Mouse (Mus musculus): ENCODE measurements at regions not wholly inside any gene's neighbourhood (a gene's known extent, or its start where the extent isn't known, plus 50 kb on each side); places are given as distances from the start of the nearest gene placed in this dataset.
A peak's percentile ranks its signal among the peaks of the same experiment; 100 is the strongest.

- no peak overlapping the region for H3K9ac ChIP-seq (ENCODE audit: insufficient read depth, low read depth, low read length, poor library complexity, severe bottlenecking)
- no peak for TF ChIP-seq ZC3H11A (IDR thresholded peaks at IDR 0.05; ENCODE audit: borderline replicate concordance, low read depth, low read length)
- TF ChIP-seq CHD2 (IDR thresholded peaks at IDR 0.05; ENCODE audit: low read depth, low read length) = no peak
- TF ChIP-seq ZNF384 (IDR thresholded peaks at IDR 0.05; ENCODE audit: low read depth, low read length) = no peak
- no peak for TF ChIP-seq MAFK (IDR thresholded peaks at IDR 0.05; ENCODE audit: insufficient read depth, low read depth, low read length)
- no peak for TF ChIP-seq HCFC1 (IDR thresholded peaks at IDR 0.05; ENCODE audit: borderline replicate concordance, insufficient read depth, low read length)
- in situ Hi-C loops (cut with MboI; ENCODE audit: low sequenced_read_pairs in 2 of 2, unreplicated experiment in 2 of 2) = no loop called here
These were observed 1252.4 kb upstream of the Lrrtm3 start for GRCm38 (mm10) chr10:65342513-65342912.

DNA sequence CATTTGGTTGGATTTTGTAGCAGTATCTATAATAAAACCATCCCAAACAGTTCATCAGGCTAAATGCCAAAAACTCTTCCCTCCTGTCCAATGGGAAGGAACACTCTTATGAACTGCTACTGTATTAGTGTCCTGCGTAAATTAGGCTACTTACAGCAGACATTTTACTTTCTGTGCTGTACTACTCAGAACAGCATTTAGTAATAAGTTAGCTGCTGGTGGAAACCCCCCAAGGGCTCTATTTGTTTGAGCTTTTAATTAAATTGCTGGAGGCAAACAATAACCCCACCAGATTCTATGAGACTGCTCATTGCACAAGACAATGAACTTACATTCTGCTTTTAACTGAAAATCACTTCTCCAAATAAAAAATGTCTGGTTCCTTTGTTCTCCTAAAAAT is 1240.3 kb upstream of the Lrrtm3 start:
- in situ Hi-C loops (cut with MboI; ENCODE audit: low sequenced_read_pairs in 2 of 2, unreplicated experiment in 2 of 2) = no loop called here
- Histone ChIP-seq H3K9ac (ENCODE audit: insufficient read depth, low read depth, low read length, poor library complexity, severe bottlenecking) (no peak overlapping the region), H3K9me3 (ENCODE audit: control insufficient read depth, insufficient read depth, low read depth, low read length) (no peaks in the 10 kb centered on the region), H3K36me3 (ENCODE audit: control insufficient read depth, insufficient read depth, low read length, poor library complexity, severe bottlenecking) (no peaks in the 10 kb centered on the region), H3K4me1 (ENCODE audit: control insufficient read depth in 2 of 2, insufficient read depth in 2 of 2, low read length in 2 of 2, poor library complexity in 1 of 2) (no peaks in the 10 kb centered on the region), H3K4me3 (ENCODE audit: insufficient read depth in 1 of 2, low read depth in 1 of 2, low read length in 2 of 2, poor library complexity in 1 of 2, severe bottlenecking in 1 of 2) (no peak overlapping the region), H3K27ac (ENCODE audit: insufficient read depth, low read depth, low read length, poor library complexity, severe bottlenecking) (no peak overlapping the region)
- no peak for DNase-seq (ENCODE audit: low read depth, low spot score)
- TF ChIP-seq MAFK (IDR thresholded peaks at IDR 0.05; ENCODE audit: insufficient read depth, low read depth, low read length) (no peak), CHD2 (IDR thresholded peaks at IDR 0.05; ENCODE audit: low read depth, low read length) (no peak), ZC3H11A (IDR thresholded peaks at IDR 0.05; ENCODE audit: borderline replicate concordance, low read depth, low read length) (no peak), HCFC1 (IDR thresholded peaks at IDR 0.05; ENCODE audit: borderline replicate concordance, insufficient read depth, low read length) (no peak), ZNF384 (IDR thresholded peaks at IDR 0.05; ENCODE audit: low read depth, low read length) (no peak)

More at GRCm38 (mm10) chr10:65342513-65342912, 1252.4 kb upstream of the Lrrtm3 start:
- Histone ChIP-seq H3K4me1 (ENCODE audit: control insufficient read depth in 2 of 2, insufficient read depth in 2 of 2, low read length in 2 of 2, poor library complexity in 1 of 2) (no peaks in the 10 kb centered on the region), H3K9me3 (ENCODE audit: control insufficient read depth, insufficient read depth, low read depth, low read length) (no peaks in the 10 kb centered on the region), H3K27ac (ENCODE audit: insufficient read depth, low read depth, low read length, poor library complexity, severe bottlenecking) (no peak overlapping the region), H3K36me3 (ENCODE audit: control insufficient read depth, insufficient read depth, low read length, poor library complexity, severe bottlenecking) (no peaks in the 10 kb centered on the region), H3K4me3 (ENCODE audit: insufficient read depth in 1 of 2, low read depth in 1 of 2, low read length in 2 of 2, poor library complexity in 1 of 2, severe bottlenecking in 1 of 2) (no peak overlapping the region)
- DNase-seq (ENCODE audit: low read depth, low spot score) = peak; percentile 24

DNA sequence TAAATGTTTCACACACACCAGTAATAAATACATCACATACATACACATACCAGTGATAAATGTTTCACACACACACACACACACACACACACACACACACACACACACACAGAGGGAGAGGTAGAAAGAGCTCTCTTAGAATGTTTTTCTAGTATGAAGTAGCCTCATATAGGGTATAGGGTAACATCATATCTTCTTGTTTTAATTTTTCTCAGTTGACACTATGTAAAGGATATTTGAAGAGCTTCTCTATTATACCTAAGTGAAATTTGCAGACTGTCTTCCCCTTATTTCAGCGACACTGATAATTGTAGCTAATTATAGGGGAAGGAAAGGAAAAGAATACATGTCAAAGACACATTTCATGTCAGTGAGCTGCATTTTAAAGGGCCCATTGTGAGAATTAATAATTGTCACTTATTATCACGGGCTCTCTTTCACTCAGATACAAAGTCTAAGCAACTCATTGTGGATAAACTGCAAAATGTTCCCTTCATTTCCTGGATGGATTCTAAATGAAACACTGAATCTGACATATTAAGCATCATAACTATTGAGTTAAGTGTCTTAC is 1234.8 kb upstream of the Lrrtm3 start:
- no peak for DNase-seq (ENCODE audit: low read depth, low spot score)
- H3K4me1 ChIP-seq (ENCODE audit: control insufficient read depth in 2 of 2, insufficient read depth in 2 of 2, low read length in 2 of 2, poor library complexity in 1 of 2) = no peaks in the 10 kb centered on the region
- H3K36me3 ChIP-seq (ENCODE audit: control insufficient read depth, insufficient read depth, low read length, poor library complexity, severe bottlenecking) = no peaks in the 10 kb centered on the region
- no peaks in the 10 kb centered on the region for H3K9me3 ChIP-seq (ENCODE audit: control insufficient read depth, insufficient read depth, low read depth, low read length)
- no peak overlapping the region for H3K4me3 ChIP-seq (ENCODE audit: insufficient read depth in 1 of 2, low read depth in 1 of 2, low read length in 2 of 2, poor library complexity in 1 of 2, severe bottlenecking in 1 of 2)
- TF ChIP-seq CHD2 (IDR thresholded peaks at IDR 0.05; ENCODE audit: low read depth, low read length) (no peak), ZNF384 (IDR thresholded peaks at IDR 0.05; ENCODE audit: low read depth, low read length) (no peak), HCFC1 (IDR thresholded peaks at IDR 0.05; ENCODE audit: borderline replicate concordance, insufficient read depth, low read length) (no peak)
- in situ Hi-C loops (cut with MboI; ENCODE audit: low sequenced_read_pairs in 2 of 2, unreplicated experiment in 2 of 2) = no loop called here
- H3K27ac ChIP-seq (ENCODE audit: insufficient read depth, low read depth, low read length, poor library complexity, severe bottlenecking) = no peak overlapping the region
- H3K9ac ChIP-seq (ENCODE audit: insufficient read depth, low read depth, low read length, poor library complexity, severe bottlenecking) = no peak overlapping the region

DNA sequence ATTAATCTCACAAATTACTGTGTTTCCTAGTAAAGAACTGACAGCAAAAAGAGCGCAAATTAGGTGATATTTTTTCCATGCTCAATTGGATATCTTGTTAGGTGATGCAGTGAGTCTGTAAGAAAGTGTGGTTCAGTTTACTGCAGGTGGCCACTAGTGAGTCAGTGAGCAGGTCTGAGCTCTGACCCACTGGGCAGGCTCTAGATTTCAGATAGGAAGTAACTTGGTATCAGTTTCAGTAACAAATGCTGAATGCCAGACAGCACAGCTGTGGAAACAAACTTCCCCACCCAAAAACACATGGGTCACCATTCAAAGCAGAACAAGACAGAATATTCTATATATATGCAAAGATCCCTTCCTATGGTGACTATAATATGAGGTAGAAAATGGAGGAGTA is 1208.2 kb upstream of the Lrrtm3 start:
- Histone ChIP-seq H3K9me3 (ENCODE audit: control insufficient read depth, insufficient read depth, low read depth, low read length) (no peaks in the 10 kb centered on the region), H3K4me3 (ENCODE audit: insufficient read depth in 1 of 2, low read depth in 1 of 2, low read length in 2 of 2, poor library complexity in 1 of 2, severe bottlenecking in 1 of 2) (no peak overlapping the region), H3K36me3 (ENCODE audit: control insufficient read depth, insufficient read depth, low read length, poor library complexity, severe bottlenecking) (no peaks in the 10 kb centered on the region), H3K4me1 (ENCODE audit: control insufficient read depth in 2 of 2, insufficient read depth in 2 of 2, low read length in 2 of 2, poor library complexity in 1 of 2) (no peaks in the 10 kb centered on the region), H3K27ac (ENCODE audit: insufficient read depth, low read depth, low read length, poor library complexity, severe bottlenecking) (no peak overlapping the region), H3K9ac (ENCODE audit: insufficient read depth, low read depth, low read length, poor library complexity, severe bottlenecking) (no peak overlapping the region)
- in situ Hi-C loops (cut with MboI; ENCODE audit: low sequenced_read_pairs in 2 of 2, unreplicated experiment in 2 of 2) = no loop called here
- no peak for TF ChIP-seq MAFK (IDR thresholded peaks at IDR 0.05; ENCODE audit: insufficient read depth, low read depth, low read length)
- no peak for TF ChIP-seq ZC3H11A (IDR thresholded peaks at IDR 0.05; ENCODE audit: borderline replicate concordance, low read depth, low read length)
- TF ChIP-seq ZNF384 (IDR thresholded peaks at IDR 0.05; ENCODE audit: low read depth, low read length) = no peak
- TF ChIP-seq CHD2 (IDR thresholded peaks at IDR 0.05; ENCODE audit: low read depth, low read length) = no peak
- no peak for TF ChIP-seq HCFC1 (IDR thresholded peaks at IDR 0.05; ENCODE audit: borderline replicate concordance, insufficient read depth, low read length)
- no peak for DNase-seq (ENCODE audit: low read depth, low spot score)
